Mouse (Mus musculus): ENCODE measurements around the gene Sh3glb2.

GRCm38 (mm10) chr2:30309351-30309750, 49.8 kb downstream of the Sh3glb2 start:
- TF ChIP-seq EP300 (IDR thresholded peaks at IDR 0.05; ENCODE audit: insufficient read depth, low read depth, low read length) (no peak), POLR2A (IDR thresholded peaks at IDR 0.05; ENCODE audit: insufficient read depth, low read length) (no peak), CTCF (IDR thresholded peaks at IDR 0.05; ENCODE audit: low read depth, low read length) (no peak)
